Mouse (Mus musculus) MEL (cell line): ENCODE results near the gene Mypn. TPM values are rescaled to one million over a fixed set of nuclear protein-coding genes. Genes with fewer than 3 reads are reported as not detected.

ENCODE experiments used
- DNase-seq: peaks from one replicate; pipeline ENCODE4 v3.0.0; 2011; ENCODE audit warnings: low read depth, low spot score
- H3K27ac ChIP-seq: 2 replicates; pipeline ENCODE4 v1.5.1; 2012; ENCODE audit warnings: low read depth, mild to moderate bottlenecking, control low read depth, low read length, moderate library complexity; ENCODE audit not compliant: control insufficient read depth
- H3K27me3 ChIP-seq, 2 experiments: fragments of 150-350 bp in 1 of 2; sonication (generic) in 1 of 2; 2 replicates each; pipeline ENCODE4 v1.6.1; 2012; ENCODE audit warnings: low read length in 2 of 2, mild to moderate bottlenecking in 2 of 2, improper control_type of control experiment in 1 of 2, moderate library complexity in 1 of 2; ENCODE audit not compliant: insufficient read depth in 2 of 2, control insufficient read depth in 1 of 2
- H3K36me3 ChIP-seq, 2 experiments: 2 replicates each; pipeline ENCODE4 v1.6.1; 2012 to 2014; ENCODE audit warnings: low read length in 2 of 2, improper control_type of control experiment in 1 of 2, inconsistent platforms in 1 of 2, mild to moderate bottlenecking in 1 of 2; ENCODE audit not compliant: insufficient read depth in 2 of 2, control insufficient read depth in 1 of 2
- H3K4me1 ChIP-seq, 2 experiments: fragments of 150-350 bp in 1 of 2; sonication (generic) in 1 of 2; 2 replicates each; pipeline ENCODE4 v1.6.1; 2012; ENCODE audit warnings: low read length in 2 of 2, improper control_type of control experiment in 1 of 2, mild to moderate bottlenecking in 1 of 2; ENCODE audit not compliant: insufficient read depth in 2 of 2, control insufficient read depth in 1 of 2
- H3K4me3 ChIP-seq, 2 experiments: fragments of 150-350 bp in 1 of 2; sonication (generic) in 1 of 2; 2 replicates each; pipeline ENCODE4 v1.5.1; 2012; ENCODE audit warnings: low read depth in 2 of 2, low read length in 2 of 2, mild to moderate bottlenecking in 2 of 2, moderate library complexity in 2 of 2, control low read depth in 1 of 2, improper control_type of control experiment in 1 of 2; ENCODE audit not compliant: control insufficient read depth in 1 of 2, insufficient read depth in 1 of 2
- H3K79me2 ChIP-seq: 2 replicates; pipeline ENCODE4 v1.6.1; 2012; ENCODE audit warnings: mild to moderate bottlenecking, low read length, moderate library complexity; ENCODE audit not compliant: control insufficient read depth, poor library complexity, insufficient read depth
- H3K9ac ChIP-seq: 2 replicates; pipeline ENCODE4 v1.6.1; 2012; ENCODE audit warnings: low read depth, mild to moderate bottlenecking, control low read depth, low read length, moderate library complexity; ENCODE audit not compliant: control insufficient read depth, poor library complexity, severe bottlenecking
- H3K9me3 ChIP-seq: fragments of 150-350 bp; sonication (generic); replicated peaks from 2 replicates; pipeline ENCODE4 v1.6.1; 2012; ENCODE audit warnings: mild to moderate bottlenecking, low read length, improper control_type of control experiment, moderate library complexity; ENCODE audit not compliant: insufficient read depth
- BHLHE40 ChIP-seq: IDR thresholded peaks from 2 replicates; pipeline ENCODE4 v1.6.1; 2012; ENCODE audit warnings: low read depth, mild to moderate bottlenecking, inconsistent platforms, low read length, improper control_type of control experiment, borderline replicate concordance
- CHD2 ChIP-seq: IDR thresholded peaks from 2 replicates; pipeline ENCODE4 v1.6.1; 2011; ENCODE audit warnings: low read length, improper control_type of control experiment
- CTCF ChIP-seq, 3 experiments: IDR thresholded peaks in 2 of 3; conservative IDR thresholded peaks in 1 of 3; 2 replicates each; pipeline ENCODE4 v1.5.1; 2011 to 2012; ENCODE audit warnings: low read length in 3 of 3, low read depth in 2 of 3, mild to moderate bottlenecking in 2 of 3, improper control_type of control experiment in 1 of 3, inconsistent platforms in 1 of 3, mixed read lengths in 1 of 3, moderate library complexity in 1 of 3; ENCODE audit not compliant: control insufficient read depth in 1 of 3, insufficient read depth in 1 of 3, poor library complexity in 1 of 3, severe bottlenecking in 1 of 3
- MAZ ChIP-seq: IDR thresholded peaks from 2 replicates; pipeline ENCODE4 v1.6.1; 2012; ENCODE audit warnings: low read depth, mild to moderate bottlenecking, inconsistent platforms, low read length, improper control_type of control experiment
- MEF2A ChIP-seq: IDR thresholded peaks from 2 replicates; pipeline ENCODE4 v1.6.1; 2014; ENCODE audit warnings: low read depth, mild to moderate bottlenecking, inconsistent platforms, low read length, improper control_type of control experiment; ENCODE audit not compliant: poor library complexity, insufficient replicate concordance, severe bottlenecking; ENCODE audit errors: extremely low read depth
- MXI1 ChIP-seq: IDR thresholded peaks from 2 replicates; pipeline ENCODE4 v1.6.1; 2011; ENCODE audit warnings: mild to moderate bottlenecking, low read depth, low read length, improper control_type of control experiment
- MYC ChIP-seq: IDR thresholded peaks from 2 replicates; pipeline ENCODE4 v1.6.1; 2011; ENCODE audit warnings: low read depth, mild to moderate bottlenecking, low read length, improper control_type of control experiment, moderate library complexity
- NELFE ChIP-seq: IDR thresholded peaks from 2 replicates; pipeline ENCODE4 v1.6.1; 2011; ENCODE audit warnings: low read depth, low read length, improper control_type of control experiment
- POLR2AphosphoS2 ChIP-seq: IDR thresholded peaks from 2 replicates; pipeline ENCODE4 v1.6.1; 2011; ENCODE audit warnings: low read length, improper control_type of control experiment
- RCOR1 ChIP-seq: IDR thresholded peaks from 2 replicates; pipeline ENCODE4 v1.6.1; 2012; ENCODE audit warnings: low read depth, mild to moderate bottlenecking, inconsistent platforms, low read length, improper control_type of control experiment
- SMC3 ChIP-seq: IDR thresholded peaks from 2 replicates; pipeline ENCODE4 v1.6.1; 2011; ENCODE audit warnings: low read depth, low read length, improper control_type of control experiment
- TCF12 ChIP-seq: IDR thresholded peaks from 2 replicates; pipeline ENCODE4 v1.6.1; 2014; ENCODE audit warnings: low read depth, mild to moderate bottlenecking, inconsistent platforms, low read length, improper control_type of control experiment, moderate library complexity
- USF2 ChIP-seq, 2 experiments: IDR thresholded peaks; 2 replicates each; pipeline ENCODE4 v1.6.1; 2011 to 2012; ENCODE audit warnings: improper control_type of control experiment in 2 of 2, low read length in 2 of 2, borderline replicate concordance in 1 of 2, inconsistent platforms in 1 of 2, low read depth in 1 of 2, mild to moderate bottlenecking in 1 of 2; ENCODE audit not compliant: insufficient read depth in 1 of 2
- polyA plus RNA-seq, 2 experiments: library from polyadenylated mRNA; stranded (reverse) in 1 of 2; unstranded in 1 of 2; fragments of >175 nt in 1 of 2; fragments of >200 nt in 1 of 2; gene quantifications; 2 replicates each; pipeline versions ENCODE4 v1.2.1 to v1.2.4; 2012; ENCODE audit warnings: low replicate concordance in 2 of 2, low read depth in 1 of 2; ENCODE audit not compliant: insufficient read length in 2 of 2, insufficient read depth in 1 of 2, missing spikeins in 1 of 2
- total RNA-seq: library from RNA; depleted of rRNA; stranded (reverse); fragments of 300-350 nt; gene quantifications from 2 replicates; pipeline ENCODE4 v1.2.3, GENCODE M21; 2012

The Mypn gene
- total and polyA plus RNA-seq, 3 experiments: not detected

GRCm38 (mm10) chr10:63168124-63168523, 35.6 kb downstream of the Mypn start:
- Histone ChIP-seq H3K4me3 (no peak overlapping the region), H3K36me3 (no peaks in the 10 kb centered on the region), H3K9ac (no peak overlapping the region), H3K27me3 (peaks cover 10 to 11% of the 10 kb centered on the region in 2 experiments), H3K9me3 (no peaks in the 10 kb centered on the region), H3K79me2 (no peaks in the 10 kb centered on the region), H3K4me1 (no peaks in the 10 kb centered on the region), H3K27ac (no peak overlapping the region)
- no peak for DNase-seq
- TF ChIP-seq RCOR1: no peak
- TF ChIP-seq POLR2AphosphoS2: no peak
- TF ChIP-seq MXI1: no peak
- TF ChIP-seq BHLHE40: no peak

DNA sequence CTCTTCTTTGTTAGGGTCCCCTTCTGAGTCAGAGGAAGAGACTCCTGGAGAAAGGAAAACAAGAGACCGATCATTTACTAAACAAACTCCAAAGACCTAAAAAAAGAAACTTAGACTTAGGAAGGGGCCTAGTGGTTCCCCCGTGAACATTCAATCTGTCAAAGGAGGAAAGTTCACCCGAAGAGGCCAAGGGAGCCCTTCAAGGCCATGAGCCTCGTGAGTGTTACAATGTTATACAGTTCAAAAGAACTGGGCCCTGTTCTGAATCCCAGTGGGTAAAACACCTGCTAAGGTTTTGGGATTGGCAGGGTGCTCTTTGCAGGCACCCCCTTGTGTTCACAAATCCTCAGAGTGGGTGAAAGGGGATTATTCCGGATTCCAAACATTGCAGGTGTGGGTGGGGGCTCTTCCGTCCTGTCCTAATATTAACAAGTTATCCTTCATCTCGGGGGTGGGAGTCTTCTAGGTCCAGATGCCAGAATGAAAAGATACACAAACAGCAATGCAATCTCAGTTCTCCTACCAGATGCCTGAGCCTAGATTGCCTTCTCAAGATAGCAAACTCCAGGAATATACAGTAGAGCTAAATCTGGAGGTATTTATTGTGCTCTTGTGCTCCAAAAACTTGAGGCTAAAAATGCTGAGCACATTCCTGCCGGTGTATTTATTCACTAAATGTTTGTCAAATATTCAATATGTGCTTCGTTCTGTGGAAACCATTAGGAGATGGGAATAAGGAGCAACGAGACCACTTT, 36.3 kb downstream of the Mypn start:
- no peaks in the 10 kb centered on the region for H3K36me3 ChIP-seq
- H3K79me2 ChIP-seq: no peaks in the 10 kb centered on the region
- TF ChIP-seq USF2 (IDR thresholded peaks at IDR 0.05; ENCODE audit: borderline replicate concordance in 1 of 2, insufficient read depth in 1 of 2, low read depth in 1 of 2, low read length in 2 of 2) (no peak), CTCF (IDR thresholded peaks at IDR 0.05 in 2 of 3, conservative IDR thresholded peaks at IDR 0.05 in 1 of 3; ENCODE audit: control insufficient read depth in 1 of 3, insufficient read depth in 1 of 3, low read depth in 2 of 3, low read length in 3 of 3, poor library complexity in 1 of 3, severe bottlenecking in 1 of 3) (no peak), MYC (no peak), TCF12 (no peak), MEF2A (no peak), NELFE (no peak), MAZ (no peak), SMC3 (no peak), CHD2 (no peak), POLR2AphosphoS2 (no peak)
- peaks cover 9% of the 10 kb centered on the region in 2 experiments for H3K27me3 ChIP-seq
- no peak overlapping the region for H3K4me3 ChIP-seq
- no peaks in the 10 kb centered on the region for H3K4me1 ChIP-seq
- DNase-seq: no peak
- no peaks in the 10 kb centered on the region for H3K9me3 ChIP-seq
- no peak overlapping the region for H3K9ac ChIP-seq
- H3K27ac ChIP-seq: no peak overlapping the region
